Mouse (Mus musculus): ENCODE results near the gene Gm15737. TPM values are rescaled to one million over a fixed set of nuclear protein-coding genes. Genes with fewer than 3 reads are reported as not detected.

The Gm15737 gene
- polyA plus RNA-seq, 1 experiment from 2014 or later: 0.06 TPM

DNA sequence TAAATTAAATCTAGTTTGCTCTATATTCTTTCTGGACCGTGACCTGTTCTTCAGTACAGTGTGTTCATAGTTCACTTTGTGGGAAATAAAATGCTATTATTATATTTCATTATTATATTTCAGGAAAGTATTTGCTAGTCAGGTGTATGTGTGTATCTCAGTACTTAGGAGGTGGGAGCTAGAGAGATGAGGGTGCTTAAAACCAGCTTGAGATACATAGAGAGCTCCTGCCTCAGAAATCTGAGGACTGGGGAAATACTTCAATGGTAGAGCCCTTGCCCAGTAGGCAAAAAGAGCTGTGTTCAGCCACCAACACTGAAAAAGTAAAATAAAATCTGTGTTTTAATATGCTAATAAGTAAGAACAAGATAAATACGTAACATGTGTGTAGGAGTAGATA is 6.2 kb downstream of the Gm15737 start:
- Histone ChIP-seq H3K27me3 (no peaks in the 10 kb centered on the region), H3K4me1 (peaks cover 33% of the 10 kb centered on the region), H3K9ac (no peak overlapping the region), H3K36me3 (peaks cover 52% of the 10 kb centered on the region), H3K27ac (peak overlapping the region; percentile 73), H3K4me3 (no peak overlapping the region), H3K9me3 (no peaks in the 10 kb centered on the region), H3K4me2 (no peak overlapping the region)
- 78% methylated on average over 2 of the region's 2 CpGs for WGBS
- no peak for ATAC-seq (ENCODE audit: borderline replicate concordance, extremely low read depth, low FRiP score, low TSS enrichment)

DNA sequence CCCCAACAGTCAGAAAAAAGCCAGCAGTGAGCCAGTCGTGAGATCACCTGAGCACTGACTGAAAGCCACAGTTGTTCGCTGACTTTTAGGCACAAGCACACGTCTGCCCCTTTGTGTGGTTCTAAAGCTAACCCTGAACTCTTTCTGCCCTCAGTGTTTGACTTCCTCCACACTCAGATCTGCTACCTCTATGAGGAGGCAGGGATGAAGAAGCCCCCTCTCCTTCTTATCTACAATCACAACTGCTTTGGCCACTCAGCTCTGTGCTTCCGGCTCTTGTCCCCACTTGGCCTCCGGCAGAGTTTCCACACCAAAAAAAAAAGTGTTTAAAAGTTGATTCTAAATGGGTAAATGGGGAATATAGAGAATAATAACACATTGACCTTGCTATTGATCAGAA is 7.0 kb downstream of the Gm15737 start:
- H3K36me3 ChIP-seq: peaks cover 60% of the 10 kb centered on the region
- H3K27me3 ChIP-seq: no peaks in the 10 kb centered on the region
- no peak overlapping the region for H3K4me3 ChIP-seq
- H3K9me3 ChIP-seq: no peaks in the 10 kb centered on the region
- no peak overlapping the region for H3K9ac ChIP-seq
- no peak overlapping the region for H3K4me2 ChIP-seq
- ATAC-seq (ENCODE audit: borderline replicate concordance, extremely low read depth, low FRiP score, low TSS enrichment): no peak
- WGBS: 36% methylated on average over 5 of the region's 5 CpGs
- H3K27ac ChIP-seq: peak overlapping the region; percentile 73
- peaks cover 30% of the 10 kb centered on the region for H3K4me1 ChIP-seq

DNA sequence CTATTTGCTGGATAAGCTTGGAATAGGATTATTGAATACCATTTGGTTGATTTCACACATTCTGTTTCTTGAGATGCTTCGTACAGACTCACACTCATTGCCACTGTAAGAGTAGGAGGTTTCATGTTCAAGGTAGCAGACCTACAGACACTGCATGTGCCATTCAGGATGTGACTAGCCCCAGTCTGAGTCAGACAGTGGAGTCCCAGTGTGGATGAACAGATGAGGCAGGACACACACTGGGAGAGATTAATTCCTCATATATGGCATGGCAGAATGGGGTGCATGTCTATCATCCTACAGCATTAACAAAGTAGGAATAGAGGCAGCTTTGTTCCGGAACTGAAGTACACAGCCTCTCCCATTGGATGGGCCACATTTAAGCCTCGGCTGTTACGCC is 8.1 kb downstream of the Gm15737 start:
- Histone ChIP-seq H3K36me3 (peaks cover 59% of the 10 kb centered on the region), H3K4me3 (no peak overlapping the region), H3K9ac (no peak overlapping the region), H3K4me2 (no peak overlapping the region), H3K9me3 (no peaks in the 10 kb centered on the region), H3K27me3 (no peaks in the 10 kb centered on the region), H3K27ac (no peak overlapping the region), H3K4me1 (peaks cover 21% of the 10 kb centered on the region)
- WGBS: 90% methylated on average over 4 of the region's 4 CpGs
- ATAC-seq (ENCODE audit: borderline replicate concordance, extremely low read depth, low FRiP score, low TSS enrichment): no peak

DNA sequence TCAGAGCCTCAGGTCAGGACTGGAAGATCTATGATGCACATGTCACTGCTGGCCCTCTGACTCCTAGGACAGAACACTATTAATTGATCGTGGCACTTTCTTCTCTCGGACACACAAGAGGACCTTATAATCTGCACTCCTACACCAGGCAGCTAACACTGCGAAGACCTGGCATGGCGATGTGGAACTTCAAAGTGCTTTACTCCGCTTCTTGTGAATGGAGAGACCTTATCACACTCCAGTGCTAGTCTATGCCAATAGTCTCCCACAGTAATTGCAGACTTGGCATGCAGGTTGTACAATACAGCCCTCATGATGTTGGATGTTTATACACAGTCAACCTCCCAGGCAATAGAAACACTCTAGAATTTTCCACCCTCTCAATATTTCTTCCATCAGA is 9.6 kb downstream of the Gm15737 start:
- H3K4me3 ChIP-seq: no peak overlapping the region
- WGBS: 86% methylated on average over 5 of the region's 5 CpGs
- H3K9me3 ChIP-seq: no peaks in the 10 kb centered on the region
- H3K36me3 ChIP-seq: peaks cover 57% of the 10 kb centered on the region
- no peaks in the 10 kb centered on the region for H3K27me3 ChIP-seq
- no peak overlapping the region for H3K9ac ChIP-seq
- no peak overlapping the region for H3K27ac ChIP-seq
- H3K4me2 ChIP-seq: no peak overlapping the region
- peaks cover 13% of the 10 kb centered on the region; the same call in 1 of the 2 replicates for H3K4me1 ChIP-seq
- ATAC-seq (ENCODE audit: borderline replicate concordance, extremely low read depth, low FRiP score, low TSS enrichment): no peak

DNA sequence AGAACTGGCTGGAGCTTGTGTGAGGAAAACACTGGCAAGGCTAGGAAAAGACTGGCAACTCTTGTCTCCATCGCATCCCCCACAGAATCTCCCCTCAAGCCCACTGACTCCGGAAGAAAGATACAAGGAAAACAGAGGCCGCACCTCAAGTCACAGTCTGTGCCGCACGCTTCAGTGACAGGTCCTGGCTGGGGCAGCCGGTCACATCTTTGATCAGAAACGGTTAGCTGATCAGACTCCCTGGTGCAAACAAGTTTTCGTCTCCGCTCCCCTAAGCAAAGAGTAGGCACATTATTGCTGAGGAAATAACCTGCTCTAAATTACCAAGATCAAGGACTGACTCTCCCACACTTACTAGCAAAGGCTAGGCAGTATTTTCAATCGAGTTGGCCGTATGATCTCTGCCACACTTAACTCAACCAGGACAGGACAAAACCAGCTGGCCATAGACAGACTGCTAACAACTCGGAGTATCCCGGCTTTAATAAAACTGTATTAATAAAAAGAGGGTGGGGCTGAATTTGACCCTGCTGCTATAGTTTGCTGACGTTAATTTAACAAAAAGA is 10.6 kb downstream of the Gm15737 start:
- no peaks in the 10 kb centered on the region for H3K27me3 ChIP-seq
- no peak overlapping the region for H3K4me2 ChIP-seq
- peaks cover 10% of the 10 kb centered on the region; the same call in 1 of the 2 replicates for H3K4me1 ChIP-seq
- H3K36me3 ChIP-seq: peaks cover 58% of the 10 kb centered on the region
- H3K9ac ChIP-seq: no peak overlapping the region
- H3K4me3 ChIP-seq: no peak overlapping the region
- no peaks in the 10 kb centered on the region for H3K9me3 ChIP-seq
- H3K27ac ChIP-seq: no peak overlapping the region
- ATAC-seq (ENCODE audit: borderline replicate concordance, extremely low read depth, low FRiP score, low TSS enrichment): no peak
- WGBS: 72% methylated on average over 14 of the region's 14 CpGs

DNA sequence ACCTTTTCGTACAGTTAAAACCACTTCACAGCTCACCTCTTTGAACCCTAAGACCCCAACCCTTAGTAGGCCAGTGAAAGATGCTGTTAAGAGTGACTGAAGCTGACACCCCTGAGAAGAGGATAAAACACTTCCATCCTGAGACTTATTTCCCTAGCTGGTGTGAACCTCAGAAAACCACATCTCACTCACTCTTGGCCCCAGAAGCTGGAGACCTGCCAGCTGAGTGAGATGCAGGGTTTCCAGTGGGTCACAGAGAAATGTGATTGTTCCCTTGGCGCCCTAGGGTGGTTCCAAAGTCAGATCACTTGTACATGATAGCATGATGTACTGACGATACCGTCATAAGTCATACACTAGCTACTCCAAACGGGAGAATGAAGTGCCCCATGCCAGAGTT is 13.3 kb downstream of the Gm15737 start:
- Histone ChIP-seq H3K9me3 (no peaks in the 10 kb centered on the region), H3K27ac (no peak overlapping the region), H3K36me3 (peaks cover 72% of the 10 kb centered on the region), H3K9ac (no peak overlapping the region), H3K4me3 (no peak overlapping the region), H3K4me2 (no peak overlapping the region), H3K27me3 (no peaks in the 10 kb centered on the region), H3K4me1 (no peaks in the 10 kb centered on the region)
- WGBS: 67% methylated on average over 5 of the region's 5 CpGs
- ATAC-seq (ENCODE audit: borderline replicate concordance, extremely low read depth, low FRiP score, low TSS enrichment): no peak

DNA sequence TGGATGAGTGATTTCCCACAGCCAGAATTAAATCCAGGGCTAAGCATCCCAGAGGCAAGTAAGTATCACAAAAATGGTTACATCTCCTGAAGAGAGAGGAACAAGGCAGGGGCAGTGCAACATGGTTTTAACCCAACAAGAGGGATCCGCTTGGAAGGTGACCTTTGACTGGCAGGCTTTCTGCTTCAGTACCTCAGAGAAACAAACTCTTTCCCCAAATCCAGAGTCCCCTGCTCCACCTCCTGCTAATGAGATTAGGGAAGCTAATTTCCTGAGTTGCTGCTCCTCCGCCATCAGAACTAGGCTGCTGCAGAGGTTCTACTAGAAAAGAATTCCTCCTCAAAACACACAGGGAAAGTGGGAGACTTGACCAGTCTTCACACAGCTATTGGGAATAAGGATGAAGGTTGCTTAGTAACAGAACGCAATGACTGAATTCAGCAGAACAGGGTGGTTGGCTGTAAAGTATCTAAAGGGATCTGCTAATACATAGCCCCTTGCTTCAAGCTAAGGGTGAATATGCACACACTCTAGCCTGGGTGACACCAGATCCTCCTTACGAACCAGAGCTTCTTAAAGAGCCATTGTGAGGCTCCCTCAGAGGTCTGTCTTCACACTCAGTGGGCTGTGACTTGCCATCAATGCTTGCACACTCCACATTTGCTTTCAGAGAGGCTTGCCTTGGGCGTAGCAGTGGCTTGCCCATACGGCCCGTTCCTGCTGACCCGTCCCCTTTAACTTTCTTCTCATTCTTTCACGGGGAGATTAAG is 14.2 kb downstream of the Gm15737 start:
- H3K9me3 ChIP-seq: no peaks in the 10 kb centered on the region
- no peaks in the 10 kb centered on the region for H3K4me1 ChIP-seq
- H3K27ac ChIP-seq: no peak overlapping the region
- no peak for ATAC-seq (ENCODE audit: borderline replicate concordance, extremely low read depth, low FRiP score, low TSS enrichment)
- WGBS: 69% methylated on average over 9 of the region's 9 CpGs
- H3K27me3 ChIP-seq: no peaks in the 10 kb centered on the region
- H3K4me3 ChIP-seq: no peak overlapping the region
- peaks cover 73% of the 10 kb centered on the region for H3K36me3 ChIP-seq
- no peak overlapping the region for H3K4me2 ChIP-seq
- no peak overlapping the region for H3K9ac ChIP-seq

DNA sequence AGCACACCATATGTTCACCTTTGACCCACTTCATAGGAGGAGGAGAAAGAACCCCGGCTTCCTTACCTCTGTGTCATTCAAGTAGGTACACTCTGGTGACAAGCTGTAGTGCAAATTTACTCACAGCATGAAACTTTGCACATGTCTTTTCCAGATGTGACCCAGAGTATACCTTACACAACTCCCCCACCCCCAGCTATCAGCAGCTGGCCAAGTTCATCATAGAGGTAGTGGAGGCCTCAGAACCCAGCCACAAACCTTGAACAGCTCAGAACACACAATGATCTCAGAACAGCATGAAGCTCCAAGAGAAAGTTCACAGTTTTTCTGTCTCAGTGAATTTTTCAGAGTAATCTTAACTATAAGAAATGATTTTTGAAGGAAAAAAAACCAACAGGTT is 22.4 kb downstream of the Gm15737 start:
- no peak overlapping the region for H3K4me3 ChIP-seq
- no peak overlapping the region for H3K4me2 ChIP-seq
- no peaks in the 10 kb centered on the region for H3K4me1 ChIP-seq
- 33% methylated on average over 1 of the region's 1 CpGs for WGBS
- H3K27me3 ChIP-seq: no peaks in the 10 kb centered on the region
- no peak overlapping the region for H3K9ac ChIP-seq
- no peaks in the 10 kb centered on the region for H3K9me3 ChIP-seq
- ATAC-seq (ENCODE audit: borderline replicate concordance, extremely low read depth, low FRiP score, low TSS enrichment): no peak
- H3K27ac ChIP-seq: no peak overlapping the region
- peaks cover 87% of the 10 kb centered on the region for H3K36me3 ChIP-seq

DNA sequence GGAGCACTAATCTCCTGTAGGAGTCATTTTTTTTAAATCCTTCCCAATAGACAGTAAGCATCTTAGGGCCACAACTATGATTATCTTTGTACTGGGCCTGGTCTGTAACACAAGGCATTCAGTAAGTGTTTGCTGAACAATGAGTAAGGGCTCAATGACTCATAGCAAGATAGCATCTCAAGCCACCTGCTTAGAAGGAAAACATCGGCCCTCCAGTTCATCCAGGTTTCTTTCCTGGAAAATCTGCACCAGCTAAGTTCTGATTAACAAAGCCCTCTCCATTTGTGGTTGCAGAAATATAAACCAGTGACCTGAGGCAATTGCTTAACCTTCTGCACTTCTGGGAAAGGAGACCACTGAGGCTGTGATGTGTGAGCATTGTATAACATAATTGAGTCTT is 34.9 kb downstream of the Gm15737 start:
- 63% methylated on average over 1 of the region's 1 CpGs for WGBS

DNA sequence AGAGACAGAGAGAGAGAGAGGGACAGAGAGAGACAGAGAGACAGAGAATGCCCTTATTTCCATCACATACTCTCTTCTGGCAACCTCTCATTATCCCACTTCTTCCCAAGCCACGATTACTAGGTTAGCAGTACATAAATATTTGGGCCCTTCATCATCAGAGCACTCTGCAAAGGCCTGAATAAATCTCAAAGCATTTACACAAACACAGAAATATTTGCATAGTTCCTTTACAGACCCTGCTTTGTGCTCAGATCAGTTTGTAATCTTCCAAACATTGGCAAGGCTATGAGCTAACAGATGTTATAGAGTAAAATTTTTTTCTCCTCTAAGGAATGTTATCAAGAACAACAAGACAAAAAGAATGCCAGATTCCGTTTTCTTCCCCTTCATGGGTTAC is 35.3 kb downstream of the Gm15737 start:
- Histone ChIP-seq H3K9me3 (no peaks in the 10 kb centered on the region), H3K9ac (no peak overlapping the region), H3K27me3 (no peaks in the 10 kb centered on the region), H3K36me3 (peaks cover 58% of the 10 kb centered on the region), H3K4me3 (no peak overlapping the region), H3K27ac (no peak overlapping the region), H3K4me2 (no peak overlapping the region), H3K4me1 (peaks cover 5% of the 10 kb centered on the region; the same call in 1 of the 2 replicates)
- 27% methylated on average over 2 of the region's 2 CpGs for WGBS
- no peak for ATAC-seq (ENCODE audit: borderline replicate concordance, extremely low read depth, low FRiP score, low TSS enrichment)

More for the DNA sequence above, 34.9 kb downstream of the Gm15737 start:
- peaks cover 59% of the 10 kb centered on the region for H3K36me3 ChIP-seq
- H3K9ac ChIP-seq: no peak overlapping the region
- no peak for ATAC-seq (ENCODE audit: borderline replicate concordance, extremely low read depth, low FRiP score, low TSS enrichment)
- no peak overlapping the region for H3K4me3 ChIP-seq
- no peaks in the 10 kb centered on the region for H3K9me3 ChIP-seq
- H3K4me1 ChIP-seq: peaks cover 5% of the 10 kb centered on the region; the same call in 1 of the 2 replicates
- no peak overlapping the region for H3K4me2 ChIP-seq
- no peak overlapping the region for H3K27ac ChIP-seq
- no peaks in the 10 kb centered on the region for H3K27me3 ChIP-seq

DNA sequence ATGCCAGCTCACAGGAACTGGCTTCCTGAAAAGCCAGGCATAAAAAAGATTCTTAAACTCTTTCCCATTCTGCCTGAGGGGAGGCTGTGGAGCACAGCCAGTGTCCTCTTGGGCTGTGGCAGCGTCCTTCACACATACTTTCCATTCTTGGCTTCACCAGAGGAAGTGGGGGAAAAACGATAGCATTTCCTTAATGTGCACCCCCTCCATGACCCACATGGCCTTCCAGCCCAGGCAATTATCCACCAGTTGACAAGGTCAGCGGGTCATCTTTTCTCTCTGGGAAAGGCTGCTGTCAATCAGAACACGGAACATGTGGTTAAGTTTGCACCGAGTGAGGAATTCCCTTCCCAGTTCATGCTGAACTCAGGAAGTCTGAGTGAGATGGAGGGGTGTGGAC is 36.8 kb downstream of the Gm15737 start:
- Histone ChIP-seq H3K27ac (0 out of 2 replicates have a peak overlapping the region, but pooled peaks have one; percentile 11), H3K4me1 (peaks cover 5% of the 10 kb centered on the region; the same call in 1 of the 2 replicates), H3K27me3 (no peaks in the 10 kb centered on the region), H3K9ac (no peak overlapping the region), H3K4me3 (no peak overlapping the region), H3K36me3 (peaks cover 53% of the 10 kb centered on the region), H3K9me3 (no peaks in the 10 kb centered on the region), H3K4me2 (no peak overlapping the region)
- 28% methylated on average over 5 of the region's 5 CpGs for WGBS
- no peak for ATAC-seq (ENCODE audit: borderline replicate concordance, extremely low read depth, low FRiP score, low TSS enrichment)

DNA sequence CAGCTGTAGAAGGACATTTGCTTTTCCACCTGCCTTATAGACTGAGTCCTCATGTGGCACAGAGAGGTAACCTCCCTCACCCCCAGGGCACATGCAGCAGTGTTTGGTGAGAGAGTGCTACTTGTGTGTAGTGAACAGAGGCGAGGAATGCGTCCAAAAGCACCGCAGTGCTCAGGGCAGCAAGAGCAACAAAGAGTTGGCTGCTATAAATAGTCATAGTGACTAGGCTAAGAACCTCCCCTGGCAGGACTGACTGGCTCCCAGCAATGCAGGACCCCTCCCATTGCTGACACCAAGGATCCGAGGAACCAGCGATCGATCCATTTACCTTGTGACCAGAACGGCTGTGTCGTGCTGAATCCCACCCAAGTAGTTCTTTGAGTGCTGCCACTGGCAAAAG is 40.2 kb downstream of the Gm15737 start:
- H3K4me1 ChIP-seq: peaks cover 5% of the 10 kb centered on the region; the same call in 1 of the 2 replicates
- H3K27me3 ChIP-seq: no peaks in the 10 kb centered on the region
- peaks cover 43% of the 10 kb centered on the region; the same call in 1 of the 2 replicates for H3K36me3 ChIP-seq
- H3K4me3 ChIP-seq: no peak overlapping the region
- no peak overlapping the region for H3K4me2 ChIP-seq
- no peak overlapping the region for H3K27ac ChIP-seq
- no peak overlapping the region for H3K9ac ChIP-seq
- no peak for ATAC-seq (ENCODE audit: borderline replicate concordance, extremely low read depth, low FRiP score, low TSS enrichment)
- no peaks in the 10 kb centered on the region for H3K9me3 ChIP-seq
- WGBS: 49% methylated on average over 8 of the region's 8 CpGs
